Mouse (Mus musculus): ENCODE data around the gene Ikzf1. TPM values are rescaled to one million over a fixed set of nuclear protein-coding genes. Genes with fewer than 3 reads are reported as not detected.

The Ikzf1 gene
- polyA plus RNA-seq, 1 experiment from 2014 or later, result 2.2 TPM

DNA sequence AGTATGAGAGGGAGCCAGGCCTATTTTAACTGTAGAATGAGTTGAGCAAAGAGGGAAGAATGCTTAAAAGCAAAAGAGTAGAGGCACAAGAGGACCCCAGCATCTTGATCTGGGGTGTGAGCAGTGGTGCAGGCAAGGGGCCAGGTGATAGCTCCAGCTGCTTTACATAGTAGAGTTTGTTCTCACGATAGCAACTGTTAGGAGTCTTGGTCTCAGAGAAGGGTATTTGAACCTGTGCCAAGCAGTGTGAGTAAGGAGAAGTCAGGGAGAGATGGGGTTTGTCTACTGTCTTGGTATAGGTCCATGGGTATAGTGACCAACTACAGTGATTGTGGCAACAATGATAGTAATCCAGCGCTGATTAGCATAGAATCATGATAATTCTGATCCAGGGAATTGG, 29.9 kb downstream of the Ikzf1 start:
- Histone ChIP-seq H3K36me3 (no peaks in the 10 kb centered on the region), H3K9me3 (replicated peaks) (no peaks in the 10 kb centered on the region), H3K4me3 (no peak overlapping the region), H3K27ac (no peak overlapping the region), H3K4me1 (no peaks in the 10 kb centered on the region), H3K27me3 (ENCODE audit: low read depth, poor library complexity, severe bottlenecking) (no peaks in the 10 kb centered on the region)
- no peak for DNase-seq (ENCODE audit: low spot score)
- 86% methylated on average over 2 of the region's 2 CpGs for WGBS

DNA sequence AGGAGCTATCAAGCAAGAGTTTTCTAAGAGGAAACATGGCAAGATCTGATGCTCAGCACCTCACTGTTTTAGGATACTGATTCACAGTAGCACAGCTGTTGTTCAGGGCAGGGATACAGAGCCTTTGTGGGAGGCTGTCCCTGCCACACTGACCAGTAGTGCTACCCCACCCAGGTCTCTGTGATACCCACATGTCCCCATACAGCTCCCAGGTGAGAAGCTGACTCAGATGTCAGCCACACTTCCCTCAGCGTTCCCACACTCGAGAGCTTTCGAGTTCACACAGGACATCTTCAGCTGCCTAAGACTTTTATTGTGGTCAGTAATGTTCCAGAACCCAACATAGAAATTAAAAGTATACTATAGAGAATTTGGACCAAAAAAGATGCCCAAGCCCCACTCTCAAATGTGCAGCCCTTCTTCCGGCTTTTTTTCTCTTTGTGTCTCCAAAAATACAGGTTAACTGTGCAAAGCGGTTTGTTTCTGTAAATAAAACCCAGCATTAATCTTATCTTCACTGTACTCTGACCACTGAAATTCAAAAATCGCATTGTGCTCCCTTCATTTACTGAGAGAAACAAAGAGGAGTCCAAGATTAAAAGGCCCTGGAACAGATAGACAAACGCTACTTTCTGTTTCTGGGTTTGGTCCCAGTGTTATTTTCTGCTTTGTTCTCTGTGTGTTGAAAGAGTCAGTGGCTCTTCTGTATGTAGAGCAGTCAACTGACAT, 31.3 kb downstream of the Ikzf1 start:
- Histone ChIP-seq H3K4me1 (no peaks in the 10 kb centered on the region), H3K27ac (no peak overlapping the region), H3K36me3 (no peaks in the 10 kb centered on the region), H3K27me3 (ENCODE audit: low read depth, poor library complexity, severe bottlenecking) (no peaks in the 10 kb centered on the region), H3K9me3 (replicated peaks) (no peaks in the 10 kb centered on the region), H3K4me3 (no peak overlapping the region)
- 88% methylated on average over 7 of the region's 7 CpGs for WGBS
- no peak for DNase-seq (ENCODE audit: low spot score)

DNA sequence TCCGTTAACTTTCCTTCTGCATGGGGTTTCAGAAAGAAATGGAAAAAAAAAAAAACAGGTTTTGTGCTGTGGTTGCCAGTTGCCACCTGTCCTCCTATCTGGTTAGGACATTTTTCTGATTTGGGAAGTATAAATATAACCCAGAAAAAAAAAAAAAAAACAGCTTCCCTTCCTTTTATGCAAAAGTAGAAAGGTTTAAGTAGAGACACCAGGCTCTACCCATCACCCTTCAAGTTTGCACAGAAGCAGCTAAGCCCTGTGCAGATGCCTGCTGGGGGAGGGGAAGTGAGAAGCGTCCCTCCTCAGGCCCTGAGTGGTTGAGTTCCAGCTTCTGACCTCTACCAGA, 31.9 kb downstream of the Ikzf1 start:
- WGBS, result 87% methylated on average over 2 of the region's 2 CpGs
- H3K27ac ChIP-seq, result no peak overlapping the region
- no peaks in the 10 kb centered on the region for H3K4me1 ChIP-seq
- no peaks in the 10 kb centered on the region for H3K27me3 ChIP-seq (ENCODE audit: low read depth, poor library complexity, severe bottlenecking)
- no peak for DNase-seq (ENCODE audit: low spot score)
- no peaks in the 10 kb centered on the region for H3K36me3 ChIP-seq
- no peak overlapping the region for H3K4me3 ChIP-seq
- H3K9me3 ChIP-seq (replicated peaks), result no peaks in the 10 kb centered on the region

DNA sequence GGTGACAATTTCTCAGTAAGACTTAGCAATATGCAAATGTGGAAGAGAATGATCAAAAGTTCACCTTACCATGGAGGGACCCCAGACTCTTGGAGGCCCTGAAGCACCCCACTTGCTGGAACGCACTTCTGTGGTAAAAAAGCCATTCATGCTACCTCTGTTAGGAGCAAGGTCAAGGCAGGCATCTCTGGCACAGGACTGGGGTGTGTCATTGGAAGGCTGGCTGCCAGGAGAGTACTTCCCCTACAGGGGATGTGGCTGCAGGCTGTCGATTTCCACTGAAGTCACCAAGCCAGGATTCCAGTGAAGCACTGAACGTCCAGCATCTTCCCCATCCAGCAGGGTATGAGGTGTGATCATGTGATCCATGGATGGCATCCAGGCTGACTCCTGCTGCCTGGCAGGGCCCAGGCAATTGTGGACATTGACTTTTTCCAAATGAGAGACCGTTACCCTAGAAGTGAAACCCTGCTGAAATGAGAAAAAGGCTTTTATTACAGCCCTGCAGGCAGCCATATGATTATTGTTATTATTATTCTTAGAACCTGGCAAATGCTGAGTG, 32.9 kb downstream of the Ikzf1 start:
- H3K4me1 ChIP-seq, result no peaks in the 10 kb centered on the region
- WGBS, result 83% methylated on average over 4 of the region's 4 CpGs

DNA sequence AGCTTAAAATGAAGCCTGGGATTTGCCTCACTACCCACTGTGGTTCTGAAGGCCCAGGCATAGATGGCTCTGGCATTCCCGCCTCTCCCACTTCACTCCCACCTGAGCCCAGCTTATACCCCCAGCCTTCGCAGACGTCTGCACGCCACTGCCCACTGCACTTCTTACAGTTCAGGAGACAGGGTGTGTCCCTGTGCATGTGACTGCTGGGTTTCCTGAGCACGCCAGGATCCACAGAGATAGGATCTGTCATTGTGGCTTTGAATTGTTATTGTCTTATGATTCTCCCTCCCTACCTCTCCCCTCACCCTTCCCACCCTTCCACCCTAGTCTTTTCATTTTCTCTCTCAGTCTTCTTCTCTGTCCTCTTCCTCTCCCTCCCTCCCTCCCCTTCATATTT, 34.9 kb downstream of the Ikzf1 start:
- Histone ChIP-seq H3K9me3 (replicated peaks) (no peaks in the 10 kb centered on the region), H3K4me3 (no peak overlapping the region), H3K4me1 (no peaks in the 10 kb centered on the region), H3K27me3 (ENCODE audit: low read depth, poor library complexity, severe bottlenecking) (no peaks in the 10 kb centered on the region), H3K27ac (no peak overlapping the region), H3K36me3 (no peaks in the 10 kb centered on the region)
- whole genome bisulfite sequencing, result 85% methylated on average over 5 of the region's 5 CpGs
- DNase-seq (ENCODE audit: low spot score), result no peak

More for the DNA sequence above, 32.9 kb downstream of the Ikzf1 start:
- H3K27me3 ChIP-seq (ENCODE audit: low read depth, poor library complexity, severe bottlenecking), result no peaks in the 10 kb centered on the region
- H3K36me3 ChIP-seq, result no peaks in the 10 kb centered on the region
- no peaks in the 10 kb centered on the region for H3K9me3 ChIP-seq (replicated peaks)
- DNase-seq (ENCODE audit: low spot score), result no peak
- H3K4me3 ChIP-seq, result no peak overlapping the region
- no peak overlapping the region for H3K27ac ChIP-seq

DNA sequence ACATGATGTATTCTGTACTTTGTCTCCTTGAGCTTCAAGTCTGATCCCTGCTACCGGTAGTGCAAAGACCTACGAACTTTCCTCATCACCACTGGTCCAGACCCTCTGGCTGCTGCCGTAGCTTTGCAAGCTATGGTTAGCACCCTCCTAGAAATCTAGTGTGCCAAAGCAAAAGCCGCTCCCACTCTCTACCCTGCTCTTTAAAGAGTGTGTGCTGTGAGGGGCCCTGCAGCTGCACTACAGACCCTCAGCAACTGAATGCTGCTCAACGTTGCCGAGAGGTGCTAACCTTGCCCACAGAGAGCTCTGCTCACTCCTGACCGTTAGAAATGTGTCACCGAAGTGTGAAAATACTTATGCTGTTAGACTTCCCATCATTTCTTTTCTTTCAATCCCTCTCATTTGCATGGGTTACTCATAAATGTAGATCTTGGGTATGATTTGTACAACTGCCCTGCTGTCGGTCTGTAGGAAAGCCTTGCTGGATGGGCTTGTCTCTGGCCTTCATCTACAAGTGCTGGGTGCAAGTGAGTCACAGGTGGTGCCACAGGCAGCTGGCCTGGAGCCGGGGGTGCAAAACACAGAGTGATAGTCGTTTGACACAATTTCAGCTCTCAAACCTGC, 40.6 kb downstream of the Ikzf1 start:
- no peaks in the 10 kb centered on the region for H3K9me3 ChIP-seq (replicated peaks)
- H3K4me1 ChIP-seq, result no peaks in the 10 kb centered on the region
- no peaks in the 10 kb centered on the region for H3K36me3 ChIP-seq
- no peak overlapping the region for H3K4me3 ChIP-seq
- no peaks in the 10 kb centered on the region for H3K27me3 ChIP-seq (ENCODE audit: low read depth, poor library complexity, severe bottlenecking)
- no peak for DNase-seq (ENCODE audit: low spot score)
- WGBS, result 83% methylated on average over 11 of the region's 11 CpGs
- no peak overlapping the region for H3K27ac ChIP-seq

GRCm38 (mm10) chr11:11725876-11726525, 41.2 kb downstream of the Ikzf1 start:
- no peak overlapping the region for H3K27ac ChIP-seq
- no peaks in the 10 kb centered on the region for H3K9me3 ChIP-seq (replicated peaks)
- no peak for DNase-seq (ENCODE audit: low spot score)
- 89% methylated on average over 5 of the region's 5 CpGs for WGBS
- no peaks in the 10 kb centered on the region for H3K4me1 ChIP-seq
- H3K4me3 ChIP-seq, result no peak overlapping the region
- H3K27me3 ChIP-seq (ENCODE audit: low read depth, poor library complexity, severe bottlenecking), result no peaks in the 10 kb centered on the region
- no peaks in the 10 kb centered on the region for H3K36me3 ChIP-seq

DNA sequence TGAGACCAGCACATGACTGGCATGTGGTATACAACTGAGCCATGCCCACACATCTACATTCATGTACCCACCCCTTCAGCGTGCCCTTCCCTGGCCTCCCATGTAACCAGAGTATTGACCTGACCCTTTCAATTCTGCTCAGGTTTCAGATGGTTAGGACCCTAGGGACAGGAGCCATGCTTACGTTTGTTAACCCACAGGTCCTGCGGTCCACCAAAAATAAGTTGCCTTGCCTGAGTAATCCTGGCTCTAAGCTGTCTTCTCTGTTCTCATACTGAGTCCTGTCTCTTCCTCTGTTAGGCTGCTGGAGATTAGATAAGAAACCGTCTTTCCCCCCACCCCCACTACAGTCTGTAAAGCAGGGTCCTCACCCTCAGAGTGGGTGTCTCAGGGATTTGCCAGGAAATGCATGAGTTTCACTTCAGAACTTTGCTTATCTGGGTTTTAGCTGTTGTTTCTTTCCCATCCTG, 42.0 kb downstream of the Ikzf1 start:
- no peak overlapping the region for H3K4me3 ChIP-seq
- H3K27me3 ChIP-seq (ENCODE audit: low read depth, poor library complexity, severe bottlenecking), result no peaks in the 10 kb centered on the region
- 78% methylated on average over 4 of the region's 4 CpGs for WGBS
- H3K27ac ChIP-seq, result no peak overlapping the region
- no peak for DNase-seq (ENCODE audit: low spot score)
- no peaks in the 10 kb centered on the region for H3K9me3 ChIP-seq (replicated peaks)
- no peaks in the 10 kb centered on the region for H3K36me3 ChIP-seq
- H3K4me1 ChIP-seq, result no peaks in the 10 kb centered on the region

DNA sequence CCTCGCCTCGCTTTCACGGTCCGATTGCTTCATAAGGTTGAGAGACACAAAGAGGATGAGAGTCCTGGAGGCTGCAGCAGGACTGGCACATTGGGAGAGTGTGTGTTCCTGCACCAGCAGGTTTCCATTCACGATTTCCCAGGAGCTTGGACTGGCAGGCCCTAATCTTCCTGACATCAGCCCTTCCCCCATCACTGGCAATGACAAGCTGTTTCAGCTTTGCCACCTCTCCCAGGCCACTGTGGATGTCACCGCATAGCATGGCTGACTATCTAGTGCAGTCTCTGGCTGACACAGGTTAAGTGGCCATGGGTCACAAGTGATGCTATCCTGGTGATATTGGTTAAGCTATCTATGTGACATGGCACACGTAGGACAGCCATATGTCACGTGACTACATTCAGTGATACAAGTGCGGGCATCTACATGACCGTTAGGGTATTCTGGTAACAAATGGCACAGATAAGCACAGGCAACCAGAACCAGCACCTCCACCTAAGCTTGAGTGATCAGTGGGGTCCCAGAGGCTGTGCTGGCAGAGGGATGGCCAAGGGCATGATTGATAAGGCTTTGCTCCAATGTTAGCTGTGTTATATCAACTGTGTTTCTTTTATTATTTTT, 43.2 kb downstream of the Ikzf1 start:
- Histone ChIP-seq H3K9me3 (replicated peaks) (no peaks in the 10 kb centered on the region), H3K27ac (no peak overlapping the region), H3K27me3 (ENCODE audit: low read depth, poor library complexity, severe bottlenecking) (no peaks in the 10 kb centered on the region), H3K4me3 (no peak overlapping the region), H3K36me3 (no peaks in the 10 kb centered on the region), H3K4me1 (no peaks in the 10 kb centered on the region)
- DNase-seq (ENCODE audit: low spot score), result no peak
- WGBS, result 90% methylated on average over 10 of the region's 10 CpGs

GRCm38 (mm10) chr11:11729216-11729615, 44.4 kb downstream of the Ikzf1 start:
- WGBS, result 87% methylated on average over 6 of the region's 6 CpGs

DNA sequence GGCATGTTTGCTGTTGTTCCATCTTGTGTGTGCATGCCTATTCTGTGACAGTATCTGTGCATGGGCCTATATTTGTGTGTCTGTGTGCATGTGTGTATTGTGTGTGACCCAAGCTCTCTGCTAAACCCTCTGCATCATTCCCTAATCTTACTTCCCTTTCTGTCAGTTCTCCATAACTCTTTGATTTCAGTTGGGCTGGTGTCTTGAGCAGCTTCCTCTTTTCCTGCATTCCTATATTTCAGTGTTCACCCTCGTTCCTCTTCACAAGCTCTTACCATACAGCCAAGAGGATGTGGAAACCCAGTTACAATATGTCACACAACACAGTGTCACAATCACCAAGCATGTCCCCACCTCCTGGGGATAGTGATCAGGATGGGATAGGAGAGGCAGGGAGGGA, 45.3 kb downstream of the Ikzf1 start:
- no peak for DNase-seq (ENCODE audit: low spot score)
- Histone ChIP-seq H3K9me3 (replicated peaks) (no peaks in the 10 kb centered on the region), H3K4me1 (no peaks in the 10 kb centered on the region), H3K27ac (no peak overlapping the region), H3K36me3 (no peaks in the 10 kb centered on the region), H3K4me3 (no peak overlapping the region), H3K27me3 (ENCODE audit: low read depth, poor library complexity, severe bottlenecking) (no peaks in the 10 kb centered on the region)
- WGBS, result 87% methylated on average over 1 of the region's 1 CpGs

More at GRCm38 (mm10) chr11:11729216-11729615, 44.4 kb downstream of the Ikzf1 start:
- Histone ChIP-seq H3K4me1 (no peaks in the 10 kb centered on the region), H3K36me3 (no peaks in the 10 kb centered on the region), H3K27me3 (ENCODE audit: low read depth, poor library complexity, severe bottlenecking) (no peaks in the 10 kb centered on the region), H3K27ac (no peak overlapping the region), H3K4me3 (no peak overlapping the region), H3K9me3 (replicated peaks) (no peaks in the 10 kb centered on the region)
- DNase-seq (ENCODE audit: low spot score), result no peak

DNA sequence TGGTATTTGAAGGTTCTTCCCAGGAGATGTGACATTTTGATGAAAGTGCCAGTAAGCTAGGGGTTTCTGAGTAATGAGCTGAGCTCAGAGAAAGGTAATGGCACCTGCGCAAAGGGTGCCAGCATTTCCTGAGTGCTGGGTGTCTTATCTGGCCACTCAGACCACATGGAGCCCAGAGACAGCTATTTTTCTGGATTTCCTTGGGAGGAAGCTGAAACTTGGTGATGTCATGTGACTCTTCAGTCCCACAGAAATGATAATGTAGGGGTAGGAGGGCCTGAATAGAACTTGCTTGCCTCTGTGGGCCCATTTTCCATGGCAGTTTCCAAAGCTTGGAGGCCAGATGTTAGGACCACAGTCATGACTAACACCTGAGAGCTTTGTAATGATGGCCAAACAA, 46.9 kb downstream of the Ikzf1 start:
- no peaks in the 10 kb centered on the region for H3K27me3 ChIP-seq (ENCODE audit: low read depth, poor library complexity, severe bottlenecking)
- H3K9me3 ChIP-seq (replicated peaks), result no peaks in the 10 kb centered on the region
- no peaks in the 10 kb centered on the region for H3K36me3 ChIP-seq
- H3K4me1 ChIP-seq, result no peaks in the 10 kb centered on the region
- 90% methylated on average over 1 of the region's 1 CpGs for WGBS
- no peak overlapping the region for H3K4me3 ChIP-seq
- DNase-seq (ENCODE audit: low spot score), result no peak
- H3K27ac ChIP-seq, result no peak overlapping the region

All from limb, embryonic 10.5 days (tissue).